Mouse (Mus musculus): ENCODE measurements around the gene Med24. TPM values are rescaled to one million over a fixed set of nuclear protein-coding genes. Genes with fewer than 3 reads are reported as not detected.
"Not testable (repeated sequence)": the region's sequence is repeated elsewhere in the genome, so short reads cannot be mapped to it uniquely, and the experiment has no call there.

Med24 gene
- polyA plus RNA-seq, 2 experiments from 2014 or later, result 27.0 to 37.5 TPM

DNA sequence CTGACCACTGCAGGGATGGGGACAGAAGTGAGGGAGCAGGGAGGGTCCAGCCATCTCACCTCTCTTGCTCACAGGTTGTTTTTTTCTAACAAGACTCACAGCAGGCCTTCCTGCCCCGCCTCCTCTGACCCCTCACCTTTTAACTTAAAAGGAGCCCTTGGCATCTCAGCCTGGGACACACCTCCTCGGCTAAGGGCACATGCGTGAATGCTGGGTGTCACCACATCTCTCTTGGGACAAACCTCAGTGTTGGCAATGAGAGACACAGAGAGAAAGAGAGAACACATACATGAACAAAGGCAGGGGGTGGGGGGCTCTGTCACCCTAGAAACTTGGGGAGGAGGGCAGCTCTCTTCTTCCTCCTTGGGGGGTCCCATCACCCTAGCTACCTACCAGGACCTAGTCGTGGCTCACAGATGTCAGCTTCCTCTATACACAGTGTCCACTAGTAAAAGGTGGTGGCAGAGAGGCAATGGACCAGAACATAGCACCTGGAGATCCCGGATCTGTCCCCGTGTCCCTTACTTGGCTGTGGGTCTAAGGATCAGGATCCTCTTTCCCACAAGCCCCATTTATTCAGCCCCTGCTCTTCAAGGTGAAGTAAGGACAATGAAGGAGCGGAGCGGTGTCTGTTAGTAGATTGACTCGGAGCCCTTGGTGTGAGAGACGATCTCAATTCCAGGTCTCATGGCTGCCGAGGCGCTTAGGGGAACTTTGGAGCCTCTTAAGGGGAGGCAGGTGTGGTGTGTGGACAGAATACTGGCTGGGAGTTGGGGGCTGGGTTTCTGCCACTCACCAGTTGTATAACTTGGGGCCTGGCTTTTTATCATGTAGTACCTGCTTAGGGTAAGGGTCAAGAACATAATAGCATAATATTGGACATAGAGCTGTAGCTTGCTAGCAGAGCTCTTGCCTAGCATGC is 17.0 kb upstream of the Med24 start:
- no peak for ATAC-seq

GRCm38 (mm10) chr11:98744456-98745019 is 15.3 kb upstream of the Med24 start:
- ATAC-seq, result no peak

DNA sequence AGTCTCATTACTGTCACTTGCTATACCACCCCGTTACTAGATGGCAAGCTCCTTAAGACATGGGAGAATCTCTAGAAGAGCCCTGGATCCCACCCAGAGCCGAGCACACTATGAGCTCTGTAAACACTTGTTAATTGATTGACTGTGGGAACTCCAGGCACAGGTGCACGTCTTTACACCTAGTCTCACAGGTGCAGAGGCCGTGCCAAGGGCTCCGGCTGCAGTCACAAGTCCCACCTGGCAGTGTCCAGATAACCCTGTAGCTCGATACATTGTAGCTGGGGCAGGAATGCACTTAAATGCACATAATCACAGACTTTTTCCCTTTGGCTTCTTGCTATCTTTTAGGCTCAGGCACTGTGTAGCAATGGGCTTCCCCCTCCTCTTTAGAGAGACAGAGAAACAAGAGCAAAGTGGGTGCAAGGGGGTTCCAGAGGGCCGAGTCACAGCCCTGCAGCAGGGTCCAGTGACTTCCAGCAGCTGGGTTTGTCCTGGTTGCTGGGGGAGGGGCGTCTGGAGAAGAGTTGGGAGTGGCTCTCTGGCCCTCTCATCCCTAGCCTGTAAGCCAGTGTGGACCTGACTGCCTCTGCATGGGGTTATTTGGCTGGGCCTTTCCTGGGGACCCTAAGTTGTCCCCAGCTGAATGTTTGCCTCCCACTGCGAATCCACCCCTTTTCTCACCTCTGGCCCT is 14.6 kb upstream of the Med24 start:
- no peak for ATAC-seq

DNA sequence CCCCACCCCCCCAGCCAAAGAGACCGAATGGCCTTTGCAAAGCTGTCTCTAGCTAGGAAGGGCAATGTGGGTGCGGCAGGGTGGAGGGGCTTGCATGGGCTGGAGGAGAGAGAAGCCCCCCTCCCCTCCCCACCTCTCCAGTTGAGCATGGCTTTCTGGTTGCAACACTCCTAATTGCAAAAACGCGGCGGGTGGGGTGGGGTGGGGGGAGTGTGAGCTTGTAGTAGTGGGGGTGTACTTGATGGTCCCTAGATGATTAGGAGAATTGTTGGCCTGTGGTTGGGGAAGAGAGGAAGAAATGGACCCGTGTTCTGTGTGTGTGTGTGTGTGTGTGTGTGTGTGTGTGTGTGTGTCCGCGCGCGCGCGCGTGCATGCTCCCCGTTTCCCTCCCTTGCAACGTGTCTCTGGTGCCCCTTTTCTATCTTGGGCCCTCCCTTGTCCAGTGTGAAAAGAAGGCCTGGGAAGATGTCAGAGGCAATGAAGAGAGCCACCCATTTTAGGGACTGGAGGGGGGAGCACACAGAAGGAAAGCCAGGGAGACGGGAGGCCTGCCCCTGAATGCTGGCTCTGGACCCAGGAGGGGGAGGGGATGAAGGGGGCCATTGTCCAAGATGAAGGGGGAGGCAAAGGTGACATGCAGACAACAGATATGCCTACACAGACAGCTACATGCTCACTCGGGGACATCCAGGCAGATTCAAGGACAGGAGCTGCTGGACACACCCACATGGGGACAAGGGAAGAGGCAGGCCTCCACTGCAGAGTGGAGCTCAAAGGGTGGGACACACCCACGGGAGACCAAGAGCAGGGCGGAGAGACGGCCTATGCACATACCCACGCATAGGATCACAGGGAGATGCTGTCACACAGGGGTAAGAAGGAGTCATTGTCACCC is 13.4 kb upstream of the Med24 start:
- no peak for ATAC-seq

DNA sequence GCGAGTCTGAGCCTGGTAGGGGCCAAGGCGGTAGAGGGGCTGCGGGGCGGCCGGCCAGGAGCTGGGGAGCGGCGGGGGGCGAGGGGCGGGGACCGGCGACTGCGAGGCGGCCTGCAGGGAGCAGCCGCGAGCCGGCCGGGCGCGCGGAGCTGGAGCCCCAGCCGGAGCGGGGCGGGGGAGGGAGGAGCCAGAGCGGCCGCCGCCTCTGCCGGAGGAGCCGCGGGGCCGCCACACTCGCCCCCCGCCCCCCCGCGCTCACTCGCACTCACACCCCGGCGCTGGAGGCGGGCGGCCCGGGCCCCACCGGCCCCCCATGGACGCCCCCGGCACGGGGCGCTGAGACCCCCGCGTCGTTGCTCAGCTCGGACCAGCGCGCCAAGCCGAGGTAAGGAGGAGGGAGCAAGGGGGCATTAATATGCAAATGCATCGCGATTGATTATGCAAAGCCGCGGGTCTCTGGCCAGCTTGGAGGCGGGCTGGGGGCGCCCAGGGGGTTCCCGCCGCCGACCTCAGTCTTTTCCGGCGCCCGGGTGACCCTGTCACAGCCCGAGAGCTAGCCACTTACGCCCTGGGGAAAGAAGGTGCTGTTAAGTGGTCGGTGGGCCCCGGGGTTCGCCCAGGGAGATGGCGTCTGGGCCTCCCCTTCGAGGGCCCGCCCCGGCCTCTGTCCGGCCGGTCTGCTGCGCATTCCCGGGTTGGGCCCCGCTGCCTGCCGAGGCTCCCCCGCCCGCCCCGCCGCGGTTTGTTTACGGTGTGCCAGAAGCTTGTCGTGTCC is 12.6 kb upstream of the Med24 start:
- peak; percentile 85 for ATAC-seq

GRCm38 (mm10) chr11:98741051-98741620 is 11.9 kb upstream of the Med24 start:
- no peak for ATAC-seq

- ATAC-seq, result no peak
These were observed 11.3 kb upstream of the Med24 start, which contains the start of gene Thra for GRCm38 (mm10) chr11:98740393-98741050. Thra (plus strand) TSS chr11:98740638.

DNA sequence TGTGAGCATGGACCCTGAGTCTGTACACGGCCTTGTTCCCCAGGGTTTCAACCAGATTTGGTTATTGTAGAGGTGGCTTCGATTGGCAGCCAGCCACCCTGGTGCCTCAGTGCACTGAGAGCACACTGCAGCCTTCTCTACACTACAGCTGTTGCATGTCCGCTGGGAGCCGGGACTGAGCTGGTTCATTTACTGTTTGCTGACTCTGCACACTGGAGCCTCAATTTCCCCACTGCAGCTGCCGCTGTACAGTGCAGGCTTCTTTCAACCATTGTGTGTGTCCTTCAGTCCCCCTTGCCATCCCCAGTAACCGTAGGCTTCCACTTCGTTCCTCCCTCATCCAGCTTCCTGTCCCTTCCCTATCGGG is 10.8 kb upstream of the Med24 start:
- ATAC-seq, result no peak

- ATAC-seq, result no peak
These were observed 9.7 kb upstream of the Med24 start for GRCm38 (mm10) chr11:98738925-98739324.

- ATAC-seq, result no peak
These were observed 9.2 kb upstream of the Med24 start for GRCm38 (mm10) chr11:98738428-98738911.

GRCm38 (mm10) chr11:98737220-98737619 is 8.0 kb upstream of the Med24 start:
- not testable (repeated sequence) for ATAC-seq

- no peak for ATAC-seq
These were observed 6.9 kb upstream of the Med24 start for GRCm38 (mm10) chr11:98736176-98736575.

DNA sequence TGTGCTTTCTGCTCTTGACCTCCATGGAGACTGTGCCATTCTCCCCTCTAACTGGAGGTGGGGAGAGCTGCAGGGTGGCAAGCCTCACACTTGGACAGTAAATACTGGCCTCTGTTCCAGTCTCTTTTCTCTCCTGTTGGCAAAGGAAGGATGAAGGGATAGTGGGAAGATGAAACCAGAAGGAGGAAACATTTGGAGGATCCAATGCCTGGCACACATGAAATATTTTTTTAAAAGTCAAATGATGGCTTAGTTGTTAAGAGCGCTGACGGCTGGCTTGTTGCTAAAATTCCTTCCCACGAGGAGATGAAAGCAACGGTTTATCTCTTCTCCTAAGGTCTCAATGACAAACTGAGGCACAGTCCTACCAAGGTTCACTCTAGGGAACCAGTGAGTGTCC is 5.9 kb upstream of the Med24 start:
- ATAC-seq, result no peak

- ATAC-seq, result no peak
These were observed 4.8 kb upstream of the Med24 start for GRCm38 (mm10) chr11:98734020-98734419.

DNA sequence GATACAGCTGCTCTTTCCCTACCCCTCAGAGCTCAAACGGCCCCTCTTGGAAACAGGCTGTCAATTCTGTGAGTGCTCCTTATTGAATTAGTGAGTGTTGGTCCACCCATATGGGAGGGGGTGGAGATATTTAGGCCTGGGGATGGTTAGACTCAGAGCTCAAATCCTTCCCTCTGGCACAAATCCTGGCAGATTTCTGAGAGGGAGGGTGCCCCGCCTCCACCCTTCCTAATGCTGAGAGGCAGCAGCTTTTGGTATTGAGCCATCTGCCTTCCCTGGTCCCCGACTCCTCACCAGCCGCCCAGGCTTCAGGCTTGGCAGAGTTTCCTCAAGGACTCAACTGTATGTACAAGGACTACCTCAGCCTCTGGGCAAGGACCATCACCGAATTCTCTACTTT is 1.9 kb upstream of the Med24 start:
- no peak for ATAC-seq

DNA sequence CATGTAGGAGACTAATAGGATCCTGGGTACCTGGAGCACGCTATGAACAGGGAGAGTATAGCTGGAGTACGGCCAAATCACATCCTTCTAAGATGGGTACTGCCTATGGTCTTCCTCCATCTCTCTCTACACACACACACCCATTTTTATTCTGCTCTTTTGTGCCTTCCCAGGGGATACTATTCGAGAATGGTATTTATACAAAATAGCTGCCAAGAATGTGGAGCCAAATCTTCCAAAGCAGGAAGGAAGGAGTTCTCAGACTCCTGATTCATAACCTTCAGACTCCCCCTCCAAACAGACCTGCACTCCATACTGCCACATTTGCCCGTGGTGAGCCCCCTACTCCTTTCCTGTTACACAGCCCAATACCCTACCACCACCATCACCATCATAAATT is 1.5 kb upstream of the Med24 start:
- ATAC-seq, result no peak

DNA sequence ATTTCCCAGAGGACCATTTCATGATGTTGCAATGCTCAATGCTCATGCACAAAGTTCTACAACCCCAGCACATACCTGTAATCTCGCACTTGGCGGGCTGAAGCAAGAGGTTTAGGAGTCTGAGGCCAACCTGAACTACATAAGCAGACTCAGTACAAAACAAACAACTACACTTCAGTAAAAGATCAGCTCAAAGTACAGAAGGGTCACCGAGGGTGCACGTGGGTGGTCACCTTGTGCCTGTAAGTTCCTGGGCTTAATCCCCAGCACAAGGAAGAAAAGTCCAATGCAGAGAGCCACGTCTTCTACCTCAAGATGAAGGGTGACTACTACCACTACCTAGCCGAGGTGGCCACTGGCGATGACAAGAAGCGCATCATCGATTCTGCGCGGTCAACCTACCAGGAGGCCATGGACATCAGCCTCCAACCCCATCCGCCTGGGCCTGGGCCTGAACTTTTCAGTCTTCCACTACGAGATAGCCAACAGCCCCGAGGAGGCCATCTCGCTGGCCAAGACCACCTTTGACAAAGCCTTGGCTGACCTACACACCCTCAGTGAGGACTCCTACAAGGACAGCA is 3.2 kb downstream of the Med24 start:
- ATAC-seq, result no peak

DNA sequence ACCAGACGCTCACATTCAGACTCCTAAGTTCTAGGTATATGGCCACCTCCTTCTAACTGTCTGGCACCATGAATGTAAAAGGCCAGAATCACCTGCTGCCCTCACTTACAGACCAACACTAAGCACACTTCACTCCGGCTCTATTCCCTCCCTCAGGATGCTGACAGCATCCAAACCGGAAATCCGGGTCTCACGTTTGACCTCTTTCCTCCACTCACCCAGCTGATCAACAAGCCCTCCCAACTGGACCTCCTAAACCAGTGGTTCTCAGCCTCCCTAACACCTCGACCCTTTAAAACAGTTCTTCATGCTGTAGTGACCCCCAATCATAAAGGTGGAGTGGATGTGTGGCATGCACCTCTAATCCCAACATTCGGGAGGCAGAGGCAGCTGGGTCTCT is 6.1 kb downstream of the Med24 start:
- ATAC-seq, result no peak

- ATAC-seq, result no peak
These were observed 7.6 kb downstream of the Med24 start for GRCm38 (mm10) chr11:98721458-98722226.

All from CD4-positive, CD25-positive, alpha-beta regulatory T cell, adult 4 months (primary cell).